Mouse (Mus musculus) heart, adult 2 months (tissue): ENCODE results near the gene Sept9. TPM values are rescaled to one million over a fixed set of nuclear protein-coding genes. Genes with fewer than 3 reads are reported as not detected.

ENCODE experiments used
- DNase-seq, 2 experiments: peaks; one replicate each; pipeline ENCODE4 v3.0.0; 2021
- H3K27ac ChIP-seq: fragments of 200-600 bp; 2 replicates; pipeline ENCODE4 v1.8.1; 2022
- H3K27me3 ChIP-seq: fragments of 200-500 bp; 2 replicates; pipeline ENCODE4 v1.6.1; 2012; ENCODE audit warnings: mild to moderate bottlenecking, low read length, inconsistent platforms, mixed read lengths; ENCODE audit not compliant: control insufficient read depth, insufficient read depth
- H3K36me3 ChIP-seq: fragments of 200-500 bp; 2 replicates; pipeline ENCODE4 v1.6.1; 2012; ENCODE audit warnings: low read length, inconsistent platforms; ENCODE audit not compliant: control insufficient read depth, insufficient read depth
- H3K4me1 ChIP-seq: fragments of 200-500 bp; 2 replicates; pipeline ENCODE4 v1.6.1; 2011; ENCODE audit warnings: low read length; ENCODE audit not compliant: control insufficient read depth, insufficient read depth
- H3K4me3 ChIP-seq: fragments of 200-600 bp; 2 replicates; pipeline ENCODE4 v1.8.1; 2022
- H3K79me2 ChIP-seq: fragments of 200-500 bp; replicated peaks from 2 replicates; pipeline ENCODE4 v1.6.1; 2012; ENCODE audit warnings: mild to moderate bottlenecking, inconsistent platforms, low read length, moderate library complexity, mixed read lengths; ENCODE audit not compliant: control insufficient read depth, insufficient read depth
- H3K9ac ChIP-seq: fragments of 200-500 bp; 2 replicates; pipeline ENCODE4 v1.6.1; 2012; ENCODE audit warnings: low read depth, mild to moderate bottlenecking, control low read depth, inconsistent platforms, low read length, mixed read lengths
- CTCF ChIP-seq: fragments of 200-600 bp; IDR thresholded peaks from 2 replicates; pipeline ENCODE4 v1.8.1; 2022; ENCODE audit warnings: antibody characterized with exemption, mild to moderate bottlenecking, moderate library complexity
- EP300 ChIP-seq: fragments of 200-500 bp; IDR thresholded peaks from 2 replicates; pipeline ENCODE4 v1.6.1; 2011; ENCODE audit warnings: low read depth, low read length, control low read depth; ENCODE audit not compliant: insufficient read depth
- POLR2A ChIP-seq: fragments of 200-500 bp; IDR thresholded peaks from 2 replicates; pipeline ENCODE4 v1.6.1; 2011; ENCODE audit warnings: mild to moderate bottlenecking, low read depth, low read length, control low read depth; ENCODE audit not compliant: insufficient read depth
- WGBS: fragments of 180-500 bp; shearing (Covaris S2); methylation state at CpG from one replicate; pipeline ENCODE4 v1.1.7; 2018; 5-methylcytosine and 5-hydroxymethylcytosine counted together
- intact Hi-C: fragments of 180-260 bp; cut with DNase I; formaldehyde crosslinking; loops from one replicate; pipeline ENCODE4 v1.15.1; 2025
- polyA plus RNA-seq: library from polyadenylated mRNA; depleted of rRNA; stranded (reverse); fragments of >200 nt; gene quantifications from 2 replicates; pipeline ENCODE4 v1.2.3, GENCODE M21; 2012
- total RNA-seq, 2 experiments: library from RNA; stranded (reverse); gene quantifications; 2 replicates each; pipeline ENCODE4 v1.2.3; 2021

Gene Sept9
- total and polyA plus RNA-seq, 3 experiments: 15.9 to 31.9 (median 28.2) TPM

GRCm38 (mm10) chr11:117264162-117265021, 64.9 kb downstream of the Sept9 start:
- peak overlapping the region; percentile 94 for H3K27ac ChIP-seq
- H3K79me2 ChIP-seq: peaks cover under 1% of the 10 kb centered on the region; the same call in 1 of the 2 replicates
- no peaks in the 10 kb centered on the region for H3K27me3 ChIP-seq
- H3K4me1 ChIP-seq: peaks cover 22% of the 10 kb centered on the region
- peak; percentile 73 to 80 for DNase-seq
- 41% methylated on average over 13 of the region's 13 CpGs for WGBS
- H3K4me3 ChIP-seq: peak overlapping the region; percentile 94
- TF ChIP-seq POLR2A: peak; percentile 54
- TF ChIP-seq CTCF: no peak
- TF ChIP-seq EP300: peak; percentile 92
- intact Hi-C loops: loop anchor here (1.0 kb wide), 1 partner anchor 48 kb away; no protein-coding TSS in a partner anchor
- H3K36me3 ChIP-seq: no peaks in the 10 kb centered on the region
- peak overlapping the region; percentile 54; the same call in 1 of the 2 replicates for H3K9ac ChIP-seq

- peak overlapping the region; percentile 82 for H3K9ac ChIP-seq
- intact Hi-C loops: loop anchor here (1.0 kb wide), 1 partner anchor 47 kb away; no protein-coding TSS in a partner anchor
- peaks cover 1% of the 10 kb centered on the region; the same call in 1 of the 2 replicates for H3K79me2 ChIP-seq
Measured at GRCm38 (mm10) chr11:117265270-117265980, 66.0 kb downstream of the Sept9 start.

GRCm38 (mm10) chr11:117265981-117266905, 66.8 kb downstream of the Sept9 start:
- H3K27ac ChIP-seq: peak overlapping the region; percentile 94

More at GRCm38 (mm10) chr11:117265270-117265980, 66.0 kb downstream of the Sept9 start:
- Histone ChIP-seq H3K27ac (peak overlapping the region; percentile 94), H3K4me1 (peaks cover 28% of the 10 kb centered on the region), H3K27me3 (no peaks in the 10 kb centered on the region), H3K36me3 (no peaks in the 10 kb centered on the region; the same call in 1 of the 2 replicates), H3K4me3 (peak overlapping the region; percentile 94)
- WGBS: 8% methylated on average over 18 of the region's 18 CpGs
- DNase-seq: peak; percentile 54 to 81
- TF ChIP-seq POLR2A (no peak), CTCF (peak; percentile 58), EP300 (0 out of 2 replicates have a peak, but pooled peaks have one; percentile 1)

GRCm38 (mm10) chr11:117266906-117267721, 67.7 kb downstream of the Sept9 start:
- Histone ChIP-seq H3K4me1 (peaks cover 28% of the 10 kb centered on the region), H3K27ac (peak overlapping the region; percentile 94), H3K36me3 (no peaks in the 10 kb centered on the region; the same call in 1 of the 2 replicates), H3K27me3 (no peaks in the 10 kb centered on the region), H3K9ac (peak overlapping the region; percentile 82), H3K79me2 (peaks cover 5% of the 10 kb centered on the region), H3K4me3 (peak overlapping the region; percentile 94)
- peak; percentile 76 for DNase-seq
- TF ChIP-seq CTCF (peak; percentile 68), EP300 (peak; percentile 61; the same call in 1 of the 2 replicates), POLR2A (peak; percentile 73)
- intact Hi-C loops: loop anchor here (1.0 kb wide), 1 partner anchor 29 kb away; no protein-coding TSS in a partner anchor
- WGBS: under 1% methylated on average over 37 of the region's 37 CpGs

More at GRCm38 (mm10) chr11:117265981-117266905, 66.8 kb downstream of the Sept9 start:
- intact Hi-C loops: loop anchor here (1.0 kb wide), 1 partner anchor 46 kb away; no protein-coding TSS in a partner anchor
- Histone ChIP-seq H3K9ac (peak overlapping the region; percentile 82), H3K4me3 (peak overlapping the region; percentile 94), H3K36me3 (no peaks in the 10 kb centered on the region; the same call in 1 of the 2 replicates), H3K4me1 (peaks cover 28% of the 10 kb centered on the region), H3K27me3 (no peaks in the 10 kb centered on the region), H3K79me2 (peaks cover 5% of the 10 kb centered on the region)
- WGBS: 1% methylated on average over 69 of the region's 69 CpGs
- TF ChIP-seq EP300 (0 out of 2 replicates have a peak, but pooled peaks have one; percentile 40), POLR2A (peak; percentile 52), CTCF (no peak)
- peak; percentile 94 to 95 for DNase-seq
